Mouse (Mus musculus): ENCODE results near the gene Pds5b.
A peak's percentile ranks its signal among the peaks of the same experiment; 100 is the strongest.
"Not testable (repeated sequence)": the region's sequence is repeated elsewhere in the genome, so short reads cannot be mapped to it uniquely, and the experiment has no call there.

The Pds5b gene

DNA sequence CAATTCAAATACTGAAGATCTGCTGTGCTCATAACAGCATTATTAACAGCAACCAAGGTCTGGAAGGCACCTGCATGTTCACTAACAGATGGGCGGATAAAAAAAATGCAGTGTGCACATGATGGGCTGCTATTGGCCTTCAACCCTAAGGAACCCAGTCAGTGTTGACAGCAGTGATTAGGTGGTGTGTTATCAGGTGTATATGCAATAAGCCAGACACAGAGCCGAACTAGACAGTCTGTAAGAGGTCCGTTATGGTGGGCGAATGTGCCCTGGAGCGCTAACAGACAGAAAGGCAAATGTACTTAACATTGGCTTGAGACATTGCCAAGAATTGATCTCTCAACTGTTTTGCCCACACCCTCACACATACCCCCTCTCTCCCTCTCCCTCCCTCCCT is 156.0 kb downstream of the Pds5b start:
- DNase-seq, result no peak

DNA sequence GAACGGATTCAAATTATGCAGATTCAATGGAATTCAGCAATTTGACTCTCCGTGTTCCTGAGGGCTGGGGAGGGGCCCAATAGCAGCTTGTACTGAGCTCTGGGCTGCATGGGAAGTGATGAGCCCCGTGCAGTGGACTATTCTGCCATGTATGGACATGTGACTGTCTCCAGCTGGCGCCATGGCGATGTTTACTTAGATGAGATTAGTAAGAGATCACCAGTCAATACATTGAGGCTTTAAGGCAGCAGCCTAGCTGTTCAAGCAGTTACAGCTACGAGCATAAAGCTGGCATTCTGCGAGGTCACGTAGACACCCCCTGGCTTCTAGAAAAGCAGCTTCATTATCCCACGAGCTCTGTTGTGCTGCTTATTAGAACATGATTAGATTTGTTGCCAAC is 157.2 kb downstream of the Pds5b start:
- no peak for DNase-seq

- DNase-seq, result no peak
Measured at GRCm38 (mm10) chr5:150836782-150837181, 163.2 kb downstream of the Pds5b start.

DNA sequence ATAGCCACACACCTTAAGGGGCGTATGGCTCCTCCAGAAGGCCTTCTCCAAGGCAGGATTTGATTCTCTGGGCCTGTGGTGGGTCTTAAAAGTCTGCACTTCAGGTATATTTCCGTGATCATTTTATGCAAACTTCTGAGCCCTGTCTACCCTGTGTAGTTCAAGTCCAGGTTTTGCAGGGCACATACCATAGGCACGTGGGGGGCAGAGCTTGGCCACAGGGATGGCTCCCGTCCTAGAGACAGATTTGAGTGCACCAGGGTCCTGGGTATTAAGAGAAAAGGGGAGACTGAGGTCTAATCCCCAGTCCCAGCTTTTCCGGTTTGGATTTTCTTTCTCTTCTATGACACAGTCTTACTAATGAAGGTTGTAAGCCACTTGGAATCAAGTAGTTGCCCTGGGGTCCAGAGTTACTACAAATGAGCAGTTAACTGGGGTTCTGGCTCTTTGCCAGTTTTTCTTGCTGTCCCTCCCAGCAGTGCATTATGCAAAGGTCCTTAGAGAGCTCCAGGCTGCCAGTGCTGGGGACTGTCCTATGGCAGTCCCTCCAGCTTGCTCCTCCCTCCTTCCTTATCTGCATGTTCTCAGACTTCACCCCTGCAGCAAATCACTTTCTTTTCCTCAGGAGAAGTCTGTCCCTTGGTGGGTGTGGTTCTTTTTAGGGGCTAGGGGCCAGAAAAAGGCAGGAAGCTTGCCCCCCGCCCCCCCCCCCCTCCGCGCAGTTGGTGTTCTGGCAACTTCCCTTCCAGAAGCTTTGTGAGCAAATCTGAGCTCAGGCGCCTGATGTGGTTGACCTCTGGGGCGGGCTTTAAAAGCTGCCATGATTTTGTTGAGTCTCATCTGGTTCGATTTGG is 166.4 kb downstream of the Pds5b start:
- DNase-seq, result peak; percentile 50

DNA sequence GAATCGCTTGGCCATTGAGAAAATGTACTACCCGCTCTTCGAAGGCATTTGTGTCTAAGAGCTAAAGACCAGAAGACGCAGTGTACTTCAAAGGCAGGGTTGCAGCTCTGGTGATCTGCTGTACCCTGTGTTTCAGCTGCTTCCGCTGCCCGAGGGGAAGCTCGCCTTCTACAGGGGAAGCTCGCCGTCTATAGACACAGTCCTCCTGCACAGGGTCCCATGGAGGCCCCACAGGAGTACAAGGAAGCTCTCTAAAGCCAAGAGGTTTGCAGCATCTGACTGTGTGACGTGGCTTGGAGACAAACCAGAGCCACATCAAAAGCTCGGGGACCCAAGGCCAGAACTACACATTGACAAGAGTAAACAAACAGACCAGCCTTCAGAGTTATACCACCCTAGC is 167.1 kb downstream of the Pds5b start:
- DNase-seq, result peak; percentile 15

- no peak for DNase-seq
Measured at GRCm38 (mm10) chr5:150845961-150846360, 172.4 kb downstream of the Pds5b start.

DNA sequence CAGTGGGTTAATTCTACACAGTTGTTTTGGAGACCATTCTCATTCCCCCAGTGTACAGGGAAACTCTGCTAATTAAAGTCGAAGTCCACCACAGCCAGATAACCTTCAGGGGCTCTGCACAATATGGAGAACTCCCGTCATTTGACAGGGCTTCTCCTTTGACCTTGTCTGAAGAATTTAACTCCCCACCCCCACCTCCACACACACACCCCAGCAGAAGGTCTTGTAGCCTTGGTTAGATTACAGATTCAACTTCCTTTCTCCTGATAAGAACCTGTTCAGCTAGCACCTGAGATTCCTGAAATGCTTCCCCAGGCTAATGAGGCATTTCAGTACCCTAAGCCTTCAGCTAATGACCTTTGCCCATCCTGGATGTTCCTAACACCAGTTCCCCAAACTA is 177.3 kb downstream of the Pds5b start:
- no peak for DNase-seq

GRCm38 (mm10) chr5:150852097-150852496 is 178.6 kb downstream of the Pds5b start:
- DNase-seq, result not testable (repeated sequence)

GRCm38 (mm10) chr5:150854506-150854905 is 181.0 kb downstream of the Pds5b start:
- peak; percentile 16 for DNase-seq

DNA sequence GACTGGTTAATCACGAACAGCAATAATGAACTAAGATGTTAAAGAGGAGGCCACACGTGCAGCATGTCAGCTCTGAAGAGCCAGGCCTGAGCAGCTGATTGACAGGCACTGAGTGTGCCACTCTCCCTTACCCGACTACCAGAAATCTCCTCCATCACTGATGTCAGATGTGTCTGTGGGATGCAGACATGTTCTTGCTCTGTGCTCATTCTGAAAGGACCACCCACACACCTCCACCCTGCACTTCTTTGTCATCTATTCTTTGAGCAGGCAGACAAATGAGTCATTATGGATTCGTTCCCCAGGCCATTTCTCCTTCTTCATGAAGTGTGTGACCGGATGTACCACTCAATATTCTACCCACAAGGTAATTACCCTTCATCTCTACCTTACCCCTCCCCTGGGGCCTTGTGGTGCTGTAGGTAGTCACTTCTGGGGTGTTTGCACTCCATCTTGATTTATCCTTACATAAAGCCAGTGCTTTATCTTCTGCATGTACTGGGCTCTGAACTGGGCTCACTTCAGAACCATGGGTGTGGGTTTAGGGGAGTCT is 186.2 kb downstream of the Pds5b start:
- DNase-seq, result no peak

Data from liver (tissue).